Mouse (Mus musculus) liver, adult (tissue): ENCODE results near the gene Prdm8.

Experiments used
- GATA4 ChIP-seq: IDR thresholded peaks from 2 replicates; pipeline ENCODE4 v1.6.1; 2014; ENCODE audit warnings: mild to moderate bottlenecking, low read length; ENCODE audit not compliant: insufficient replicate concordance

Prdm8 gene

GRCm38 (mm10) chr5:98199219-98199552 lies 32.2 kb downstream of the Prdm8 start:
- TF ChIP-seq GATA4: no peak

DNA sequence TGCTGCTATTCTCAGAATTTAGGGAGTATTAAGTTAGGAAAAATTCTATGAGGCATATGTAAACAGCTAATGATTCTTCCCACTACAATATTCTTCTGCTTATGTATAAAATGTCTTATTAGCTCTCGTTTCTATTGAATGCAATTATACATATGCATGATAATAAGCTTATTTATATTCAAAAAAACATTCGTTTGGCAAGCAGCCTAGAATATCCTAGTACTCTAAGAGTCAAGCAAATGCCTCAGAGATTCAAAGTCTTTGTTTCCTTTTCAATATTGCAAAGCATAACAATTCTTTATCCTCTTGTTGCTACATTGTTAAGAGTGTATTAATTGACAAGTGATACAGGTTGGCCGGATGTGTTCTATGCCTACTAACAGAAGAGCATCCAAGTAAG lies 34.6 kb downstream of the Prdm8 start:
- TF ChIP-seq GATA4: no peak

DNA sequence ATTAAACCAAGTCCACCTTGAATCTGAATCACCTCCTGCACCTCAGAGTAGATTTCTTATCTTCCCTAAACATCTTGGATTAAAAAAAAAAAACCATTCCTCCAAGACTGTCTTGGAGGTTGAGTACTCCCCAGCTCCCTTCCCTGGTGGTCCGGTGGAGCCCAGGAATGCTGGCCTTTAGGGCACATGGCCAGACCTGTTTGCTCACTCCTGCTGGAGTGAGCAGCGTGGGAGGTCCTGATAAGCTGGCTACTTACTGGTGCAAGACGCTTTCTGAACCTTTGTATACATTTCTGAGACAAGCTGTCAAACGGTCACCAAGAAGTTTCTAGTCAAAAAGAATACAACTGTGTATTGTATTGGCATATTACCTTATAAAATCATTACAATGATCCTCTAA lies 36.0 kb downstream of the Prdm8 start:
- TF ChIP-seq GATA4: no peak

GRCm38 (mm10) chr5:98212501-98212900 lies 45.5 kb downstream of the Prdm8 start:
- no peak for TF ChIP-seq GATA4

GRCm38 (mm10) chr5:98221956-98222355 lies 55.0 kb downstream of the Prdm8 start:
- TF ChIP-seq GATA4: no peak

GRCm38 (mm10) chr5:98226710-98227109 lies 59.7 kb downstream of the Prdm8 start:
- TF ChIP-seq GATA4: no peak

- TF ChIP-seq GATA4: no peak
These were observed 62.5 kb downstream of the Prdm8 start for GRCm38 (mm10) chr5:98229456-98229855.

DNA sequence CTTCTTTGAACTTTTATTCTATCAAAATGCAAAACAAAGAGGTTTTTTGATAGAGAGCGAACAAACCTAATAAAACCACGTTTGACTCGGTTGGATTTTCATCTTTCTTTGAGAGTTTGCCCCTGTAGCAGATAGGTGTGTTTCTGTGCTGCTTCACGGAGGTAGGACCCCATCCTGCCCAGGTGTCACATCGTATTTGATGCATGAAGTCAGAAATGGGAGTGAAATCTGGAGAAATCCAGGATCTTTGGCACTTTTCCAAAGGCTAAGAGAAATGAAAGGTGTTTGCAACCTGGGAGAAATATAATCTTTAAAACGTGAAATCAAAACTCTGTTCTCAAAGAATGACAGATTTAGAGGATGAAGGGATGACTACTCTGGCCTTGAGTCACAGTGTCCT lies 71.5 kb downstream of the Prdm8 start:
- TF ChIP-seq GATA4: no peak
